In genomic region chr10:24341214-24341589, GRCm38 (mm10) we compare ENCODE assay signal across 22 mouse cellular contexts.
DNase-seq lines count a peak whose midpoint lies in the region; ATAC-seq and TF ChIP-seq lines count a peak whose summit lies in the region.
"Had no signal": no experiment of that assay in that cellular context is flagged by ENCODE, and none has a peak within 500 bp of the region (broad histone marks: within the 10 kb centered on the region; RNA-seq: fewer than 3 reads in every experiment).

No protein-coding gene starts in this region.

- no peaks in the 10 kb centered on the region for H3K36me3 ChIP-seq in embryonic facial prominence, embryonic 12.5 days
- no peaks in the 10 kb centered on the region for H3K36me3 ChIP-seq in embryonic facial prominence, embryonic 10.5 days (replicated peaks)
- no peaks in the 10 kb centered on the region for H3K36me3 ChIP-seq in embryonic facial prominence, embryonic 13.5 days
- no peaks in the 10 kb centered on the region for H3K36me3 ChIP-seq in limb, embryonic 15.5 days
- H3K36me3 ChIP-seq: heart, embryonic 13.5 days; hindbrain, embryonic 13.5 days; intestine, embryonic 15.5 days had no signal

- ATAC-seq in embryonic facial prominence, embryonic 12.5 days (ENCODE audit: insufficient number of reproducible peaks, insufficient read depth, low FRiP score, low TSS enrichment) = no peak
- ATAC-seq in embryonic facial prominence, embryonic 13.5 days (ENCODE audit: insufficient number of reproducible peaks, insufficient read depth, low FRiP score, low TSS enrichment, low read depth) = peak; percentile 56; the same call in 1 of the 2 replicates
- no peak for ATAC-seq in limb, embryonic 15.5 days (ENCODE audit: insufficient number of reproducible peaks, low FRiP score, low TSS enrichment, low read depth)
- ATAC-seq: activated CD4-positive, CD25-positive, alpha-beta regulatory T cell, adult 4 months; forebrain, postnatal 0 days; hindbrain, embryonic 16.5 days; intestine, embryonic 15.5 days had no signal

- WGBS in embryonic facial prominence, embryonic 12.5 days = 47% methylated on average over 6 of the region's 6 CpGs
- 83% methylated on average over 6 of the region's 6 CpGs for WGBS in embryonic facial prominence, embryonic 10.5 days
- WGBS in embryonic facial prominence, embryonic 13.5 days = 47% methylated on average over 6 of the region's 6 CpGs
- WGBS in limb, embryonic 15.5 days = 51% methylated on average over 6 of the region's 6 CpGs

- no peak for DNase-seq in embryonic facial prominence, embryonic 10.5 days (ENCODE audit: low spot score)
- DNase-seq in layer of hippocampus, adult 8-10 months (ENCODE audit: low spot score in 2 of 2) = no peak
- no peak for DNase-seq in cerebellum, postnatal 4 days (ENCODE audit: low spot score in 2 of 2)
- DNase-seq: adrenal gland, adult 8-10 months; adrenal gland, postnatal 25 days; cerebellum, adult 11-12 months; cerebellum, adult 9-10 months; cerebellum, postnatal 14 days; forebrain, postnatal 0 days; gastrocnemius, postnatal 25 days; heart, adult 18-20 months; heart, postnatal 14 days; heart, postnatal 4 days had no signal

- H3K4me2 ChIP-seq in embryonic facial prominence, embryonic 12.5 days (replicated peaks) = no peak overlapping the region
- no peak overlapping the region for H3K4me2 ChIP-seq in embryonic facial prominence, embryonic 13.5 days
- H3K4me2 ChIP-seq in limb, embryonic 15.5 days = no peak overlapping the region
- H3K4me2 ChIP-seq: heart, embryonic 13.5 days; hindbrain, embryonic 13.5 days; intestine, embryonic 15.5 days had no signal

- H3K9ac ChIP-seq in embryonic facial prominence, embryonic 12.5 days = no peak overlapping the region
- no peak overlapping the region for H3K9ac ChIP-seq in embryonic facial prominence, embryonic 13.5 days
- no peak overlapping the region for H3K9ac ChIP-seq in limb, embryonic 15.5 days
- H3K9ac ChIP-seq: forebrain, postnatal 0 days; heart, embryonic 13.5 days; hindbrain, embryonic 13.5 days; intestine, embryonic 15.5 days had no signal

- no peaks in the 10 kb centered on the region for H3K27me3 ChIP-seq in embryonic facial prominence, embryonic 12.5 days
- no peaks in the 10 kb centered on the region for H3K27me3 ChIP-seq in embryonic facial prominence, embryonic 10.5 days (replicated peaks; ENCODE audit: low read depth, poor library complexity, severe bottlenecking)
- no peaks in the 10 kb centered on the region for H3K27me3 ChIP-seq in embryonic facial prominence, embryonic 13.5 days
- no peaks in the 10 kb centered on the region for H3K27me3 ChIP-seq in limb, embryonic 15.5 days
- H3K27me3 ChIP-seq: heart, embryonic 13.5 days; hindbrain, embryonic 13.5 days; intestine, embryonic 15.5 days had no signal

- no peak for TF ChIP-seq CTCF in embryonic fibroblast, embryonic 13.5 days (IDR thresholded peaks at IDR 0.05; ENCODE audit: borderline replicate concordance, insufficient read depth, low read length)

- no peak overlapping the region for H3K4me3 ChIP-seq in embryonic facial prominence, embryonic 12.5 days
- no peak overlapping the region for H3K4me3 ChIP-seq in embryonic facial prominence, embryonic 10.5 days
- H3K4me3 ChIP-seq in embryonic facial prominence, embryonic 13.5 days = no peak overlapping the region
- no peak overlapping the region for H3K4me3 ChIP-seq in embryonic fibroblast, embryonic 13.5 days (ENCODE audit: insufficient read depth, low read length)
- H3K4me3 ChIP-seq in limb, embryonic 15.5 days = no peak overlapping the region
- H3K4me3 ChIP-seq: heart, embryonic 13.5 days; hindbrain, embryonic 13.5 days; intestine, embryonic 15.5 days had no signal

- H3K27ac ChIP-seq in embryonic facial prominence, embryonic 12.5 days = peak overlapping the region; percentile 79
- H3K27ac ChIP-seq in embryonic facial prominence, embryonic 10.5 days (replicated peaks) = no peak overlapping the region
- peak overlapping the region; percentile 87 for H3K27ac ChIP-seq in embryonic facial prominence, embryonic 13.5 days
- H3K27ac ChIP-seq in embryonic fibroblast, embryonic 13.5 days (ENCODE audit: insufficient read depth, low read length) = peak overlapping the region; percentile 27; the same call in 1 of the 2 replicates
- peak overlapping the region; percentile 51; the same call in 1 of the 2 replicates for H3K27ac ChIP-seq in limb, embryonic 15.5 days
- H3K27ac ChIP-seq: hindbrain, embryonic 13.5 days; intestine, embryonic 15.5 days had no signal

- no peaks in the 10 kb centered on the region for H3K9me3 ChIP-seq in embryonic facial prominence, embryonic 12.5 days
- H3K9me3 ChIP-seq in embryonic facial prominence, embryonic 10.5 days = no peaks in the 10 kb centered on the region
- H3K9me3 ChIP-seq in embryonic facial prominence, embryonic 13.5 days = peaks cover 4% of the 10 kb centered on the region; the same call in 1 of the 2 replicates
- H3K9me3 ChIP-seq in limb, embryonic 15.5 days = no peaks in the 10 kb centered on the region
- H3K9me3 ChIP-seq: heart, embryonic 13.5 days; hindbrain, embryonic 13.5 days; intestine, embryonic 15.5 days had no signal

- TF ChIP-seq POLR2A in embryonic fibroblast, embryonic 13.5 days (IDR thresholded peaks at IDR 0.05; ENCODE audit: low read depth, low read length) = no peak

- H3K4me1 ChIP-seq in embryonic facial prominence, embryonic 12.5 days = peaks cover 25% of the 10 kb centered on the region
- H3K4me1 ChIP-seq in embryonic facial prominence, embryonic 10.5 days = peaks cover 14% of the 10 kb centered on the region
- H3K4me1 ChIP-seq in embryonic facial prominence, embryonic 13.5 days = peaks cover 31% of the 10 kb centered on the region
- peaks cover 4% of the 10 kb centered on the region for H3K4me1 ChIP-seq in embryonic fibroblast, embryonic 13.5 days (ENCODE audit: control insufficient read depth, insufficient read depth, low read length)
- H3K4me1 ChIP-seq in limb, embryonic 15.5 days = peaks cover 14% of the 10 kb centered on the region; the same call in 1 of the 2 replicates
- H3K4me1 ChIP-seq: heart, embryonic 13.5 days; hindbrain, embryonic 13.5 days; intestine, embryonic 15.5 days had no signal
